Mouse (Mus musculus) granulocyte monocyte progenitor cell, adult 5-6 weeks (primary cell): ENCODE measurements around the gene Zfp65. TPM values are rescaled to one million over a fixed set of nuclear protein-coding genes. Genes with fewer than 3 reads are reported as not detected.
A peak's percentile ranks its signal among the peaks of the same experiment; 100 is the strongest.
"Not testable (repeated sequence)": the region's sequence is repeated elsewhere in the genome, so short reads cannot be mapped to it uniquely, and the experiment has no call there.

Source experiments
- ATAC-seq: replicated peaks from 2 replicates; pipeline ENCODE4 v1.8.0; 2016; ENCODE audit warnings: mild to moderate bottlenecking, moderate TSS enrichment, inconsistent platforms; ENCODE audit not compliant: poor library complexity, severe bottlenecking
- total RNA-seq, 2 experiments: library from RNA; stranded (forward) in 1 of 2; stranded (reverse) in 1 of 2; fragments of 200-712, 200-1000 nt in 1 of 2; fragments of >200 nt in 1 of 2; fragmentation: Nextera tagmentation in 1 of 2; gene quantifications; 2 replicates each; pipeline ENCODE4 v1.2.3; 2014 to 2017

Gene Zfp65
- total RNA-seq (2014; fragmentation: Nextera tagmentation) (12.1 and 12.6 TPM in 2 replicates), total RNA-seq (2017) (12.1 and 18.0 TPM in 2 replicates)

- peak; percentile 73 for ATAC-seq
Observed at GRCm38 (mm10) chr13:67728641-67729318, at the start of gene Zfp65. Gene Zfp65, minus strand, starts transcription at chr13:67729173.

GRCm38 (mm10) chr13:67763031-67763768, 34.2 kb upstream of the Zfp65 start:
- no peak for ATAC-seq

- ATAC-seq: no peak
Observed at GRCm38 (mm10) chr13:67759966-67760365, 31.0 kb upstream of the Zfp65 start.

GRCm38 (mm10) chr13:67755761-67756160, 26.8 kb upstream of the Zfp65 start:
- ATAC-seq: no peak

GRCm38 (mm10) chr13:67754333-67755306, 25.6 kb upstream of the Zfp65 start, which contains the start of gene Zfp85:
Gene Zfp85, minus strand, starts transcription at chr13:67755228.
- ATAC-seq: peak; percentile 96

- ATAC-seq: no peak
Observed at GRCm38 (mm10) chr13:67743896-67744295, 14.9 kb upstream of the Zfp65 start.

GRCm38 (mm10) chr13:67742941-67743340, 14.0 kb upstream of the Zfp65 start:
- no peak for ATAC-seq

GRCm38 (mm10) chr13:67734391-67734790, 5.4 kb upstream of the Zfp65 start:
- not testable (repeated sequence) for ATAC-seq

GRCm38 (mm10) chr13:67729441-67729840, 468 bp upstream of the Zfp65 start:
- peak; percentile 54 for ATAC-seq

- no peak for ATAC-seq
Observed at GRCm38 (mm10) chr13:67728106-67728505, 867 bp downstream of the Zfp65 start.

- ATAC-seq: not testable (repeated sequence)
Observed at GRCm38 (mm10) chr13:67725331-67725730, 3.6 kb downstream of the Zfp65 start.

GRCm38 (mm10) chr13:67723848-67724479, 5.0 kb downstream of the Zfp65 start:
- peak; percentile 91 for ATAC-seq

- no peak for ATAC-seq
Observed at GRCm38 (mm10) chr13:67686971-67687370, 42.0 kb downstream of the Zfp65 start, which contains the start of gene Zfp738. Gene Zfp738, minus strand, starts transcription at chr13:67687071.

- ATAC-seq: not testable (repeated sequence)
Observed at GRCm38 (mm10) chr13:67683841-67684240, 45.1 kb downstream of the Zfp65 start.

GRCm38 (mm10) chr13:67682959-67683735, 45.8 kb downstream of the Zfp65 start:
- peak; percentile 100 for ATAC-seq

- ATAC-seq: peak; percentile 66
Observed at GRCm38 (mm10) chr13:67674902-67675301, 54.1 kb downstream of the Zfp65 start.
